In the genomic region with DNA sequence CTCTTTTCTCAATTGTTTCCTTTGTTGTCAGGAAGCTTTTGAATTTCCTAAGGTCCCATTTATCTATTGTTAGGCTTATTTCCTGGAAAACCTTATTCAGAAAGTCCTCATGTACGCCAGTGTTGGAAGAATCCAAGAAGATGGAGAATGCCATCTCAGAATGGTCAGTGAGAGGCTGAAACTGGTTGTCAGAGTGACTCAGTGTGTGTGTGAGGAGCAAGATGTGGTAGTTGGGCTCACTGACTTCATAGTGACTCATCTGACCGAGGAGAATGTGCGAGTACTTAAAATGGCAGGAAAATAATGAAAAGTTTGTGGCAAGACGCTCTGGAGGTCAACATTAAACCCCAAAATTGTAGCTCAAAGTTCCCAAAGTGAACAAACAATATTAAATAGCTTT, we compare ENCODE assay signal across 19 mouse cellular contexts.
"Had no signal": no experiment of that assay in that cellular context is flagged by ENCODE, and none has a peak within 500 bp of the region (broad histone marks: within the 10 kb centered on the region; RNA-seq: fewer than 3 reads in every experiment).

No protein-coding gene starts in this region.

- H3K27me3 ChIP-seq: limb, embryonic 12.5 days; limb, embryonic 15.5 days; midbrain, embryonic 12.5 days; midbrain, embryonic 15.5 days; neural tube, embryonic 13.5 days; stomach, embryonic 15.5 days had no signal

- H3K4me1 ChIP-seq: limb, embryonic 12.5 days; limb, embryonic 15.5 days; midbrain, embryonic 12.5 days; midbrain, embryonic 15.5 days; neural tube, embryonic 13.5 days; stomach, embryonic 15.5 days had no signal

- H3K27ac ChIP-seq: limb, embryonic 12.5 days; limb, embryonic 15.5 days; liver, embryonic 14.5 days; macrophage; midbrain, embryonic 12.5 days; midbrain, embryonic 15.5 days; neural tube, embryonic 13.5 days; stomach, embryonic 15.5 days had no signal

- H3K36me3 ChIP-seq: limb, embryonic 12.5 days; limb, embryonic 15.5 days; midbrain, embryonic 12.5 days; midbrain, embryonic 15.5 days; neural tube, embryonic 13.5 days; stomach, embryonic 15.5 days had no signal

- DNase-seq: kidney, postnatal 14 days; kidney, postnatal 4 days; left cerebral cortex, postnatal 4 days; liver, postnatal 0 days; lung, embryonic 14.5 days; retina, postnatal 1 day; right cerebral cortex, postnatal 25 days; spleen, adult 18-20 months; thymus, adult 18-20 months; thymus, postnatal 14 days; thymus, postnatal 4 days had no signal

- H3K4me3 ChIP-seq: limb, embryonic 12.5 days; limb, embryonic 15.5 days; midbrain, embryonic 12.5 days; midbrain, embryonic 15.5 days; neural tube, embryonic 13.5 days; stomach, embryonic 15.5 days had no signal
